Mouse (Mus musculus): ENCODE data around the gene Scgb2b26.

DNA sequence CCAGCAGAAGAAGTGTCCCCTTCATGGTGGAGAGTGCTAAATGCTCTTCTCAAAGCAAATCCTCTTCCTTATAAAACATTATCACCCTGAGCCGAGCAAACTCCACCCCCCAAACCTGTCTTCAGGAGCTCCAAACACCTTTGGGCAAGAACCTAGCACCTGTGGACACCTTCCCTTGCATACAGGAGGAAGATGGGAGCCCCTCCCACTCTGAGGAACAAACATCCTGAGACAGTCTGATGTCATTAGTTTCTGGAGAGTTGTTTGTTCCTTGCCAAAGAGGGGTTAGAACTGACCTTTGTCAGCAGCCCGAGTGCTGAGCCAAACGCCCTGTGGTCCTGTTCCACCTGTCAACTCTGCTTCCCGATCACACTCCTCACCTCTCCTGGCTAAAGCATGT, at the start of gene Scgb2b26:
- TF ChIP-seq POLR2A (IDR thresholded peaks at IDR 0.05; ENCODE audit: insufficient read depth, low read depth, low read length) = no peak
- no peak for TF ChIP-seq CTCF (IDR thresholded peaks at IDR 0.05; ENCODE audit: insufficient read depth, low read depth, low read length)
